Mouse (Mus musculus) liver, embryonic 14.5 days (tissue): ENCODE measurements around the gene Msantd1.

Experiments used
- CTCF ChIP-seq: IDR thresholded peaks from 2 replicates; pipeline ENCODE4 v1.5.1; 2016; ENCODE audit warnings: antibody characterized with exemption, low read depth, control low read depth
- EP300 ChIP-seq: IDR thresholded peaks from 2 replicates; pipeline ENCODE4 v1.6.1; 2016; ENCODE audit warnings: antibody characterized with exemption, low read depth

DNA sequence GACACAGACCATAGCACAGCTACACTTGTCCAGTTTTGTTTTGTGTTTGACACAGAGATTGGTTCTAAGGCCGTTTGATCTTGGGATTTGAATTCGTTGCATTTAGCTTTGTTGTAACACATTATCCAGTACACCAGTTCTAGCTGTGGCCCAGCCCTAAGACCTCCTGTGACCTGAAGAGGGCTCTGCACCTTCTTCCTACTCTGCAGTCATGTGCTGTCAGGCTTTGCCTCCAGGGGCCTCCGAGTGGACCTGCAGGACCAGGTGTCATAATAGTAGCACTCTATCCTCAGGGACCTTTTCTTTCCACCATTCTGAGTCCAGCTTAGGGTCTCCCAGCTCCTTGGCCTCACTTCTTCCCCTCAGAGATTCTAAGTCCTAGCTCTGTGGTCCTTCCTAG is 64.7 kb downstream of the Msantd1 start:
- TF ChIP-seq CTCF (peak; percentile 53), EP300 (no peak)
